Mouse (Mus musculus): ENCODE measurements at regions not wholly inside any gene's neighbourhood (a gene's known extent, or its start where the extent isn't known, plus 50 kb on each side); places are given as distances from the start of the nearest gene placed in this dataset.

DNA sequence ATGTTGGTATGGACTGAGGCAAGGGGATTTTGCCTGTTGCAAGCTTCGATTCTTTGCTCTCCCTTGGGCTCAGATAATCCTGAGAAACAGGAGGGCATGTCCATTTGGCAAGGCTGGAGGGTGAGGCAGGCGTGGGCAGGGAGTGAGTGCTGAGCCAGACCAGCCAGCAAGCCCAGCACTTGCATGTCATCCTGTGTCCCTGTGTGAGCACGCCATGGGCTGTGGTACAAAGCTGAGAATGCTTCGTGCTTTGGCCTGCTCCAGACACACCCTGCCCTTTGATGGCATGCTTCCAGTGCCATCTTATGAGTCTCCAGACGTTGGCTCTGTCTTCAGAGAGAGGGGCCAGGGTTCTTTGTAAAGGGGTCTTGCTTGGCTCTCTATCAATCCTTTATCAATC is 557.1 kb downstream of the Vrk1 start:
- Histone ChIP-seq H3K9me3 (replicated peaks) (no peaks in the 10 kb centered on the region), H3K27ac (no peak overlapping the region), H3K4me3 (no peak overlapping the region), H3K4me2 (no peak overlapping the region), H3K36me3 (ENCODE audit: poor library complexity, severe bottlenecking) (no peaks in the 10 kb centered on the region), H3K27me3 (no peaks in the 10 kb centered on the region), H3K4me1 (0 out of 2 replicates have a peak, but pooled peaks cover 11% of the 10 kb centered on the region), H3K9ac (no peak overlapping the region)
- ATAC-seq, result no peak
- 82% methylated on average over 5 of the region's 5 CpGs for WGBS

DNA sequence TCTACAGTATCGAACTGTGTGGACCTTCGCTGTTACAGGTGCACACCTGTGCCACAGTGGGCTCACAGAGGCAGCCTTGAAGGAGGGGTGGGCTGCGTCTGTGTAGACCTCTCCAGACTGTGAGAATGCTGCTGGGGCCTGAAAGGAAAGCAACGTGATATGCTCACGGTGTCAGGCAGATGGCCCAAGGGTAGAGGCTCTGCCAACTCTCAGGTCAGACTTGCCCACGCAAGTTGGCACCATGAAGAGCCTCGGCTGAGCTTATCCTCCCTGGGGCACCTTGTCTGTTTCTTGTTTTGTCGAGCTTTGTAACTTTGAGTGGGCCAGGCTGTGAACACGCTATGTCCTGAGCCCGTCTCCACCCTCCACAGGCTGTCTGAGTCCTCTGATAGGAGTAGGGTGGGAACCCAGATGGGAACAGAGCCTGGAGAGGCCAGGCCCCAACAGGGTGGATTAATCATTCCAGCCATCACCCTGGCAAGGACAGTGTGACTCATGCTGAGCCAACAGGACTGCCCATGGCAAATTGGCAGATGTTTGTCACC is 558.6 kb downstream of the Vrk1 start:
- H3K4me3 ChIP-seq, result no peak overlapping the region
- 0 out of 2 replicates have a peak, but pooled peaks cover 11% of the 10 kb centered on the region for H3K4me1 ChIP-seq
- H3K27me3 ChIP-seq, result no peaks in the 10 kb centered on the region
- ATAC-seq, result no peak
- H3K9ac ChIP-seq, result no peak overlapping the region
- 88% methylated on average over 10 of the region's 10 CpGs for whole genome bisulfite sequencing
- H3K27ac ChIP-seq, result no peak overlapping the region
- no peaks in the 10 kb centered on the region for H3K36me3 ChIP-seq (ENCODE audit: poor library complexity, severe bottlenecking)
- H3K9me3 ChIP-seq (replicated peaks), result no peaks in the 10 kb centered on the region
- no peak overlapping the region for H3K4me2 ChIP-seq

DNA sequence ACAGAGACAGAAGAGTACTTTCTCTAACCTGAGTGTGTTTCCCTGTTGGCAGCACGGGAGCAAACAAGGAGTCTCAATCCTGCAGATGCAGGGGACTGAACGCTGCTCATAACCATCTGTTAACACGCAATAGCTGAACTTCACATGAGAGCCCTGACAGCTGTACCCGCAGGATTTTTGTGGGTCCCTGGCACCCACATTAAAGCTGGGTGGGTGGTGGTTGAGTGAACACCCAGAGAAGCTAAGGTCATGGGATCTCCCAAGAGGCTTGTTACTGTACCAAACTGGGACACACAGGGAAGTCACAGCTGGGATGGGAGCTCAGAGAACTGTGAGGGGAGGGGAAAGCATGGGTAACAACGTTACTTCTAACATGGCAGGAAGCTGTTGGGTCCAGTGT is 562.9 kb downstream of the Vrk1 start:
- H3K4me1 ChIP-seq, result no peaks in the 10 kb centered on the region
- no peak overlapping the region for H3K4me3 ChIP-seq
- ATAC-seq, result no peak
- H3K4me2 ChIP-seq, result no peak overlapping the region
- no peak overlapping the region for H3K9ac ChIP-seq
- H3K36me3 ChIP-seq (ENCODE audit: poor library complexity, severe bottlenecking), result no peaks in the 10 kb centered on the region
- no peaks in the 10 kb centered on the region for H3K9me3 ChIP-seq (replicated peaks)
- no peak overlapping the region for H3K27ac ChIP-seq
- no peaks in the 10 kb centered on the region for H3K27me3 ChIP-seq
- 89% methylated on average over 5 of the region's 5 CpGs for WGBS

DNA sequence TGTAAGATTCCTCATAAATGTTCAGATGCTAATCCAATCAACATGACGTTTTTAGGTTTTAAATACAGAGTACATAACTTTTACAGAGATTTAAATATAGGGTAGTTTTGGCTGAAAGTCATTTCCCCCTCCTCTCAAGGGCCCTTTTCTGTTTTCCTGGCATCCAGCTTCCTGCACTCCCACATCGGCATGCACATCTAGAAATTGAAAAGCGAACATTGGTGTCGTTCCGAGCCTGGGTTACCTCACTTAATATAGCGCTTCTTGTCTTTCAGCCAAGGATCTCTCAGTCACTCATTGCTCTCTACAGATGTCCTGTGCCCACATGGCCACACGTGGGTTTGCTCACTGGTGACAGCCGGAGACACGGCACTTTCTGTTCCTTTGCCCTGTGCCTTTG is 572.7 kb downstream of the Vrk1 start:
- WGBS, result 76% methylated on average over 9 of the region's 9 CpGs
- no peak overlapping the region for H3K27ac ChIP-seq
- ATAC-seq, result no peak
- no peaks in the 10 kb centered on the region for H3K36me3 ChIP-seq (ENCODE audit: poor library complexity, severe bottlenecking)
- H3K4me1 ChIP-seq, result no peaks in the 10 kb centered on the region
- no peak overlapping the region for H3K9ac ChIP-seq
- no peaks in the 10 kb centered on the region for H3K9me3 ChIP-seq (replicated peaks)
- no peak overlapping the region for H3K4me3 ChIP-seq
- no peak overlapping the region for H3K4me2 ChIP-seq
- H3K27me3 ChIP-seq, result no peaks in the 10 kb centered on the region

DNA sequence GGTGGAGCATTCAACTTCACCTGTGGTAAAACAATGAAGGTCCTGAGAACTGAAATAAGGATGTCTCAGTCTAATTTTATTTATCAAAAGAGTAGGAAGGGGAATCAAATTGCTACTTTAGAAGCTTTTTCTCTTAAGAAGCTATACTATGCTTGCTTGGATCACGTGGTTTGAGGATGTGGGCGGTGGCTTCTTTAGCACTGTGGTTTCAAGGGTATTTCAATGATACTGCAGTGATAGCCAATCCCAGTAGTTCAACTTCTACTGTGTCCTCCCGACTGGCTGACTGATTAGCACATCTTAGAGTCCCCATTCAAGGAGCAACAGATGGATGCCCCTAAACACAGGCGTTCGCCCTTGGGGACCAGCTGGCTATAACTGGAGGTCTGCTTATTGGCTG is 575.6 kb downstream of the Vrk1 start:
- no peak overlapping the region for H3K9ac ChIP-seq
- no peak for ATAC-seq
- H3K27me3 ChIP-seq, result no peaks in the 10 kb centered on the region
- no peak overlapping the region for H3K4me2 ChIP-seq
- H3K27ac ChIP-seq, result no peak overlapping the region
- WGBS, result 89% methylated on average over 5 of the region's 5 CpGs
- no peaks in the 10 kb centered on the region for H3K4me1 ChIP-seq
- no peaks in the 10 kb centered on the region for H3K36me3 ChIP-seq (ENCODE audit: poor library complexity, severe bottlenecking)
- H3K9me3 ChIP-seq (replicated peaks), result no peaks in the 10 kb centered on the region
- H3K4me3 ChIP-seq, result no peak overlapping the region

DNA sequence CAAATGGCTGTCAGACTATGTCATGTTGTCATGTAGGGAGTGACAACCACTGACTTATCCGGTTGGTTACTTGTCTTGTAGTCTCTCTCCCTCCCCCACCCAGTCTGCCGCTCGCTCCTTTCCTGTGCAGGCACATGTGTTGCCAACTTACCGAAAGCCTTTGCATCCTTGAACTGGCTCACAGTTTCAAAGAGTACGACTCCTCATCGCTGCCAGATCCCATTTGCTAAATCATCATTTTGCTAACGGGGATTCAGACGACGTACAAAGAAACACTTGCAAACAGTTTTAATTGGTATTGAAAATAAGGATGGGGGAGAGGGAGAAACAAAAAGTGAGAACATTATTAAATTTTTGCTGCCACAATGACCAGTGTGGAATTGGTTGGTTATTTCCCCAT is 582.7 kb downstream of the Vrk1 start:
- no peak for ATAC-seq
- 54% methylated on average over 9 of the region's 9 CpGs for WGBS
- H3K27me3 ChIP-seq, result no peaks in the 10 kb centered on the region
- H3K36me3 ChIP-seq (ENCODE audit: poor library complexity, severe bottlenecking), result no peaks in the 10 kb centered on the region
- H3K4me2 ChIP-seq, result no peak overlapping the region
- no peaks in the 10 kb centered on the region for H3K9me3 ChIP-seq (replicated peaks)
- H3K27ac ChIP-seq, result no peak overlapping the region
- H3K4me1 ChIP-seq, result no peaks in the 10 kb centered on the region
- no peak overlapping the region for H3K4me3 ChIP-seq
- H3K9ac ChIP-seq, result no peak overlapping the region

DNA sequence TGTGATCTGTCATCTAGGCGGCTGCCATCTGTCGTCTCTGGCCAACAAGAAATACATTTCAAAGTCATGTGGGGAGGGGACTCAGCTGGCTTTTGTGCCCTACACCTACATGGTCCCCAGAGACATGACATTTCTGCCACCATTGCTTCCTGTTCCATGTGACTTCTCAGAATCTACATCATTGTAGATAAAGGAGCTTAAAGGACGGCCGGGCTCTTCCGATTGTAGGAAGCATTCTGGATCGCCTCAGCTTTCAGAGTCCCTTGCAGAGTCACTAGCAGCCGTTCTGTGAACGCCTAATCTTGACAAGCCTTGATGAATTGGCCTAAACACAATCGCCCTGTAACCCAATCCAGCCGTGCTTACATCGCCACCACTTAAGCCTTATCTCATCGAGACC is 587.6 kb downstream of the Vrk1 start:
- ATAC-seq, result no peak
- 0 out of 2 replicates have a peak, but pooled peaks cover 6% of the 10 kb centered on the region for H3K9me3 ChIP-seq (replicated peaks)
- no peaks in the 10 kb centered on the region for H3K4me1 ChIP-seq
- H3K27me3 ChIP-seq, result no peaks in the 10 kb centered on the region
- H3K27ac ChIP-seq, result no peak overlapping the region
- H3K36me3 ChIP-seq (ENCODE audit: poor library complexity, severe bottlenecking), result no peaks in the 10 kb centered on the region
- H3K9ac ChIP-seq, result no peak overlapping the region
- no peak overlapping the region for H3K4me3 ChIP-seq
- H3K4me2 ChIP-seq, result no peak overlapping the region
- WGBS, result 75% methylated on average over 12 of the region's 12 CpGs

DNA sequence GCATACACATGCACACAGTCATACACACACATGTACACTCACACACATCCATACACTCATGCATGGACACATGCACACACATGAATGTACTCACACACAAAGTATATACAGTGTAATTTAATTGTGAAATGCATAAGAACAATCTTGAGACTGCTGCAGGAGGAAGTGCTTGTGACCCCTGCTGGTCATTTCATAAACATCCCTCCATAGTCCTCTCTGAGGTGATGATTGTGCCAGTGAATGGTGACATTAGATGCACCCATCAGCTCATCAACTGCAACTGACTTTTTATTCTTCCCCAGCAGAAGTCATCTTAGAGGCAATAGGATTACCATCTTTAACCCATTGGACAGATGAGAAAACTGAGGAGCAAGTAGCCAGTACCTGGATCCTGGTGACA is 597.2 kb downstream of the Vrk1 start:
- no peak for ATAC-seq
- H3K27me3 ChIP-seq, result no peaks in the 10 kb centered on the region
- H3K9me3 ChIP-seq (replicated peaks), result no peaks in the 10 kb centered on the region
- H3K4me2 ChIP-seq, result no peak overlapping the region
- H3K4me3 ChIP-seq, result no peak overlapping the region
- H3K27ac ChIP-seq, result no peak overlapping the region
- H3K4me1 ChIP-seq, result peaks cover 9% of the 10 kb centered on the region; the same call in 1 of the 2 replicates
- H3K36me3 ChIP-seq (ENCODE audit: poor library complexity, severe bottlenecking), result no peaks in the 10 kb centered on the region
- no peak overlapping the region for H3K9ac ChIP-seq

DNA sequence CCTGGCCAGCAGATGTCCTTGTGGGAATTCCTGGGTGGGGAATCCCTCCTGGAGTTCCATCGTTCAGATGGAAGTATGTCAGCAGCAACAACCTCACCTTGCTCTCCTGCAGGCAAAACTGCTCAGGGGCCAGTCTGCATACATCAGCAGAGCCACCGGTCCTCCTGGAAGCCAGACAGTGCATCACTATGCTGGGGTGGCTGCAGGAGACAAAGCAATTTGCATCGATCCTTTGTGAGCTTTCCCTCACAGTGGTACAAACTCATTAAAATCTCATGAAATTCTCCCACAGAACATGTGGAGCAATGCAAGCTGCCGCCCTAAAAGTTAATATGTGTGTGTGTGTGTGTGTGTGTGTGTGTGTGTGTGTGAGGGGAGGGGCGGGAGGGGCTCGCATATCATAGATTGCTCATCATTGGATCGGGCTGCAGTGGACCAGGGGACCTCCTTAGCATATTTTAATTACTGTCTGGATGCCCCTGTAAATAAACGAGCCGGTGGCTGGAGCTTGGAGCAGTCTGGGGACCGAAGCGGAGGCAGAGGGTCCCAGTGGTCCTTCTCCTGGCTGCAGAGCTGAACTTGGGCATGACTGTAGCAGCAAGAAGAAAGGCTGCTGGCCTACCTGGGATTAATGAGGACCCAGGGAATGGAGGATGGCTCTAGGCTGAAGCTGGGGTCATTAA is 597.8 kb downstream of the Vrk1 start:
- Histone ChIP-seq H3K27ac (no peak overlapping the region), H3K36me3 (ENCODE audit: poor library complexity, severe bottlenecking) (no peaks in the 10 kb centered on the region), H3K4me1 (peaks cover 9% of the 10 kb centered on the region; the same call in 1 of the 2 replicates), H3K4me2 (no peak overlapping the region), H3K4me3 (no peak overlapping the region), H3K9ac (no peak overlapping the region), H3K27me3 (no peaks in the 10 kb centered on the region), H3K9me3 (replicated peaks) (no peaks in the 10 kb centered on the region)
- no peak for ATAC-seq
- 45% methylated on average over 11 of the region's 11 CpGs for WGBS

DNA sequence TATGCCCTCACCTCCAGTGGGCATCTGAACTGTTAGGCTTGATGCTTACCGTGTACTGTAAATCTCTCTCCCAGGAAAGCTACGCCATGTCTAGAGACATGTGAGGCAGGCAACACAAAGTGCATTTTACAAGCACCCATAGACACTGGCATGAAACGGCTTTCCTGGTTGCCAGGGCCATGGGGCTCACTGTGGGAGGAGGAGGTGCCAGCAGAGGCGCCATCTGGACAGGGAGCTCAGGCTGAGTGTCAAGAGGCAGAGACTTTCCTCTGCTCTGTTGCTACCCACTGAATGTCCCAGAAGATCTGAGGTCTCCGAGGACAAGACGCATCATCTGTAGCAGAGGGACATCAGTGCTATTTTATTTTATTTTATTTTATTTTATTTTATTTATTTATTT is 608.7 kb downstream of the Vrk1 start:
- H3K4me2 ChIP-seq, result no peak overlapping the region
- ATAC-seq, result no peak
- H3K4me3 ChIP-seq, result no peak overlapping the region
- no peaks in the 10 kb centered on the region for H3K4me1 ChIP-seq
- no peak overlapping the region for H3K9ac ChIP-seq
- WGBS, result 95% methylated on average over 6 of the region's 6 CpGs
- H3K36me3 ChIP-seq (ENCODE audit: poor library complexity, severe bottlenecking), result no peaks in the 10 kb centered on the region
- no peak overlapping the region for H3K27ac ChIP-seq
- H3K9me3 ChIP-seq (replicated peaks), result no peaks in the 10 kb centered on the region
- H3K27me3 ChIP-seq, result no peaks in the 10 kb centered on the region

DNA sequence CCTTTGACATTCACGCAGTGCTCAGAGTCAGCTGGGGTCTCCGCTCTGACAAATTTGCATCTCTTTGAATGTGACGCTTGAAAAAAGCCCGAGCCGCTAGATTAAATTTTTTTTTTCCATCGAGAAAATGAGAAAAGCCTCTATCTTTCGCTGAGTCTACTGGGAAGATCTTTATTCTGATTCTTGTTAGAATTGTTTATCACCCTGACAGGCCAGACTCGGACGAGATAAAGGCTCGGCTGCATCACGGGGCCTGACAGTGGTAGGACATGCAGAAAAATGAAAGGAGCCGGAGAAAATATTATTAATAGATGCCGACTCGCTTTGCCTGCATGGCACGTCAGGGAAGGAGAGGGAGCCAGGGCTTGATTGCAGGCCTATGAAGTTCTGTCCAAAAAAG is 616.8 kb downstream of the Vrk1 start:
- Histone ChIP-seq H3K27me3 (no peaks in the 10 kb centered on the region), H3K4me3 (no peak overlapping the region), H3K9me3 (replicated peaks) (no peaks in the 10 kb centered on the region), H3K4me1 (peaks cover 5% of the 10 kb centered on the region; the same call in 1 of the 2 replicates), H3K9ac (no peak overlapping the region), H3K4me2 (no peak overlapping the region), H3K27ac (no peak overlapping the region), H3K36me3 (ENCODE audit: poor library complexity, severe bottlenecking) (no peaks in the 10 kb centered on the region)
- WGBS, result 60% methylated on average over 15 of the region's 15 CpGs
- ATAC-seq, result no peak

DNA sequence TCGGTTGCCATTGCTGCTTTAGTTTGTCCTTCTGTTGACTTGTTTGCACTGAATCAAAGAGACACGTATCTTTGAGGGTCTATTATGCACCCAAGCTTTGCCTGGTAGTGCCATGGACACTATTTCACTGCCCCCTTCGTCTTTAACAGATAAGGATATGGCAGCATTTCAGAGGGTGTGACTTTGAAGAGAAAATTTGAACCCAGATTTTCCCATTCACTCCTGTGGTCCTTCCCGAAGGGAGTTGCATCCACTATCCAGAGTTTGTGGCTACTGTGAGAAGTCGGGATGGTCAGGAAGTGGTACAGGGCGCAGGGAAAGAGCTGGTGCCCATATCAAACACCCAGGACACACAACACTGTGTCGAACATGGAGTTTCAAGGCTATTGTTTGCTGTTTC is 622.5 kb downstream of the Vrk1 start:
- Histone ChIP-seq H3K27ac (no peak overlapping the region), H3K9me3 (replicated peaks) (no peaks in the 10 kb centered on the region), H3K36me3 (ENCODE audit: poor library complexity, severe bottlenecking) (no peaks in the 10 kb centered on the region), H3K27me3 (no peaks in the 10 kb centered on the region), H3K4me1 (no peaks in the 10 kb centered on the region), H3K4me3 (no peak overlapping the region), H3K4me2 (no peak overlapping the region), H3K9ac (no peak overlapping the region)
- ATAC-seq, result no peak
- WGBS, result 83% methylated on average over 7 of the region's 7 CpGs

DNA sequence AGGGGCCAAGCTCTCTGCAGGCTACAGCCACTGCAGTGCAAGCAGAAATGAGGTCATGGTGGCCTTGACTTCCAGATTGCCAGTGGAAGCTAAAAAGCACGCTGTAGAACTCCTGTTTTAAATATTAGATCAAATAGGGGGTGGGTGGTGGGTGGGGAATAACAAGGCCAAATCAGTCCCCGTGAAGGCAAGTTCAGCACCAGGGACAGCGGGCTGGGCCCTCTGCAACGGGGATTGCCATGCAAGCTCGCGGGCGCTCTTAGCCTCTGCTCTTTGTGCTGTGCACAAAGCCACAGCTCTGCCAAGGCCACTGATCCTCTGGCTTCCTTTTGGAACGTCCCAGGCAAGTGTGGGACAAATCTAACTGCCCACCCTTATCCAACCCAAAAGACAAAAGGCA is 623.1 kb downstream of the Vrk1 start:
- ATAC-seq, result no peak
- H3K9ac ChIP-seq, result no peak overlapping the region
- 8% methylated on average over 8 of the region's 8 CpGs for whole genome bisulfite sequencing
- H3K9me3 ChIP-seq (replicated peaks), result no peaks in the 10 kb centered on the region
- H3K27me3 ChIP-seq, result no peaks in the 10 kb centered on the region
- no peaks in the 10 kb centered on the region for H3K4me1 ChIP-seq
- no peak overlapping the region for H3K4me3 ChIP-seq
- H3K36me3 ChIP-seq (ENCODE audit: poor library complexity, severe bottlenecking), result no peaks in the 10 kb centered on the region
- no peak overlapping the region for H3K4me2 ChIP-seq
- no peak overlapping the region for H3K27ac ChIP-seq
